Mouse (Mus musculus): Measurements from ENCODE around the gene Gtf2i. TPM values are rescaled to one million over a fixed set of nuclear protein-coding genes. Genes with fewer than 3 reads are reported as not detected.

Gene Gtf2i
- total RNA-seq (2023), result 100 to 1,000 TPM; 197 to 209 TPM

DNA sequence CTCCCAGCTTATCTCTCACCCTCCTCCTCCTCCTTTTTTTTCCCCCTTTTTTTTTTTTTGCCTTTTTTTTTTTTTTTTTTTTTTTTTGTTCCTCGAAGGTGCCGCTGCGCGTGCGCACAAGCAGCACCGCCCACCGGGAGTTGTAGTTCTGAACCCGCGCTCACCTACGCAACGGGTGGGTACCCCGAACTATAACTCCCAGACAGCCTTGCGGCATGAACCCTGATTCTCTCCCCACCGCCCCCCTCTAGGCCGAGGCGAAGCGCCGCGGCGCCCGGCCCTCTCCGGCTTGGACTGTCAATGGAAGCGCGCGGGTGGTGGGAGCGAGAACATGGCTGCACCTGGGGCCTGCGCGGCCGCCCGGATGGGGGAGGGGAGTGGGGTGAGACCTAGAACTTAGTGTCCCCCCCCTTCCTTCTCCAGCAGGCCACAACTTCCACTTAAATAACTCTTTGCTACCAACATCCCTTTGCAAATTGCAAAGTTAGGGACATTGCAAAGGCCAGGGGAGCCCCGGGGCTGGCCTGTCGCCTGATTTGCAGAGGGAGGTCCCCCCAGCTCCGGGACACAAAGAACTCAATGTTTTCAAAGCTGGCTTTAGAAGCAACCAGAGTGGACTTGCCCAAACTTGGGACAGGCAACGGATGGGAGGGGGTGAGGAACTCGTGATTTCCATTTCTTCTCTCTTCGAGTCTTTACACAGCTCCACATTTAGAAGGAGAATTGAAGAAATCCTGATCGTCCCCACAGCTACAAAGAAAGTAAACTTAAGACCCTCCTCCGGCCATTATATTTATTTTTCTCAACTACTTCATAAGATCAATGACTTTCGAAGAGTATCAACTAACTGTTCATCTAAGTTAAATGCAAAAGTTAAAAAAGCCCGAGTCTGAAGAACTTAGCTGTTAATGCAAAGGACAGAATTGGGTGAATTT is at the start of gene Gtf2i:
Gene Gtf2i, minus strand, starts transcription at position 73 of the 935 bp plus-strand sequence.

DNA sequence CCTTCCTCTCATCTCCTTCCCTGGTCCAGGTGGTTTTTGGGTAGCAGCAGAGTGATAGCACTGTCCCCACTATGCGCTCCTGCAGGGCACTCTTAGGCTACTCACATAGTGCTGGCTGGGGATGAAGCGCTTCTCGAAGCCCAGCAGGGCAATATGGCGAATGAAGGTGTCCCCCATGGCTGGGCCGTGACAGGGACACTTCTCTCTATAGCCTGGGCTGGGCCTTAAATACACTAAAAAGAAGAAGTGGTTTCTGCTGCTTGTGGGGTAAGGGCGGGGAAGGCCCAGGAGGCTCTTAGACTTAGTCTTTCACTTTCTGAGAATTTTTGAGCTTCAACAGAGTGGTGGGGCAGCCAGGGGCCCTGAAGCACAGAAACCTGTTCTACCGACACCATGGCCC is 85.2 kb downstream of the Gtf2i start, which contains the start of gene Ncf1:
Gene Ncf1, minus strand, starts transcription at position 235 of the 400 bp plus-strand sequence.

Other genes starting within 250 kb of the Gtf2i start
- 10 to 100 TPM; 11.2 to 13.3 TPM for gene Castor2, start 215.0 kb downstream of the Gtf2i start, total RNA-seq (2023)
- gene Rcc1l, start 138.0 kb downstream of the Gtf2i start, total RNA-seq (2023), result 10 to 100 TPM; 25.1 to 28.9 TPM
- gene Gtf2ird2, start 130.7 kb downstream of the Gtf2i start, total RNA-seq (2023), result 10 to 100 TPM; 23.0 to 27.5 TPM
- 10 to 100 TPM; 17.0 to 29.8 TPM for gene Ncf1, start 85.1 kb downstream of the Gtf2i start, total RNA-seq (2023)
- 10 to 100 TPM; 10.3 to 14.3 TPM for gene Gtf2ird1, start 142.0 kb upstream of the Gtf2i start, total RNA-seq (2023)
- 1 to 10 TPM; 6.1 to 6.4 TPM for gene Clip2, start 237.7 kb upstream of the Gtf2i start, total RNA-seq (2023)
- gene Syna, start 245.4 kb upstream of the Gtf2i start, total RNA-seq (2023), result not detected

All from T-cell, adult 66 days (primary cell).